Mouse (Mus musculus): ENCODE results near the gene Gfod1. TPM values are rescaled to one million over a fixed set of nuclear protein-coding genes. Genes with fewer than 3 reads are reported as not detected.

Gfod1 gene
- polyA plus RNA-seq, 1 experiment, result 10.4 TPM

DNA sequence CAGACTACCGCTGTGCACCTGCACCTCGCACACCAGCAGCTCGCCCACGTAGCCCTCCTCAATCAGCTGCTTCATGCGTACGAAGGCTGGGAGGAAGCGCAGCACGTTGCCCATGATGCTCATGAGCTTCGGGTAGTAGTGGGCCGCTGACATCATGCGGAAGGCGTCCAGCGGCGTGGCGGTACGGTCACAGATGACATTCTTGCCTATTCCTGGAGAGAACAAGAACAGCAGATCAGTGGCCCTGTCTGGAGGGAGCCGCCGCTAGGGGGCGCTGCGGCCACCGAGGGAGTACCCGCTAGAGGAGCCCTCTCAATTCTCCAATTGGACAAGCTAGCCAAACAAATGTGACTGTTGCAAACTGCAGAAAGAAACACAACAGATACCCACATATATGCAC lies 102.9 kb downstream of the Gfod1 start:
- H3K4me3 ChIP-seq (replicated peaks; ENCODE audit: control insufficient read depth, low read depth, low read length), result no peak overlapping the region
- 67% methylated on average over 22 of the region's 22 CpGs for WGBS
- H3K27ac ChIP-seq (ENCODE audit: control insufficient read depth, insufficient read depth, low read depth, low read length, poor library complexity), result no peak overlapping the region; the same call in 1 of the 2 replicates
- H3K4me1 ChIP-seq (ENCODE audit: control insufficient read depth, insufficient read depth, low read length), result peaks cover 3% of the 10 kb centered on the region; the same call in 1 of the 2 replicates
- TF ChIP-seq POLR2A (IDR thresholded peaks at IDR 0.05; ENCODE audit: borderline replicate concordance, control insufficient read depth, low read depth, low read length), result no peak
- TF ChIP-seq CTCF (IDR thresholded peaks at IDR 0.05; ENCODE audit: control insufficient read depth, insufficient read depth, low read length), result peak; percentile 67

DNA sequence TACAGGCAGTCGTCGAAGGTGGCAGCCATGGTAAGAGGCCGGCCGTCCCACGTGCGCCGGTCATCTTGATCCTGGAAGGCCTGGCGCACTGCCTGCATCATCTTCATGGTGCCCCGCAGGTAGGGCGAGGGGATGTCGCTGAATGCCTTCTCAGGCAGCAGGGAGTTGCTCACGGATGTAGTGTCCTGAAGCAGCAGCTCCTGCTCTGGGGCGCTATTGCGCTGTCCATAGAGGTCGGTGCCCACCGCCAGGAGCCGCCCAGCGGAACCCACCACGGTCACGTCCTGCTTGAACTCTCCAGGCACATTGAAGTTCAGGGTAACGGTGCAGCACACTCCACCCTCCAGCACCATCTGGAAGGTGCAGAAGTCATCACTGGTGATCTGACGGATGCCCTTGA lies 103.5 kb downstream of the Gfod1 start:
- H3K4me1 ChIP-seq (ENCODE audit: control insufficient read depth, insufficient read depth, low read length), result peaks cover 3% of the 10 kb centered on the region; the same call in 1 of the 2 replicates

DNA sequence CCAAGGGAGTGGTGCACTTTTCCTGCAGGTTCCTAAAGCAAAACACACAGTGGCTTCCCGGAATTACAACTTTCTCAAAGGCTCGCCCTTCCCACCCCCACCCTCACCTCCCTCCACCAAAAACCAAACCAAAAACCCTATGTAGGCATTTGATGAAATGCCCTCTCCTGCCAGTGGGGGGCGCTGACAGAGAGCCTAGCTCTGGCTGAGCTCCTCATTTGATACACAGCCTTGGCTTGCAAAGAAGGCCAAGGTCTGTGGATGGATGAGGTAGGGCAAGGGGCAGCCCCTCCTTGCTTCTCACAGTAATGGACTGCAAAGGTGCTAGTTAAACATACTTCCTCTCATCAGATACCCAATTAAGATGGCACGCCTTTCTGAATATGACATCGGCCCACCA lies 104.2 kb downstream of the Gfod1 start:
- H3K4me1 ChIP-seq (ENCODE audit: control insufficient read depth, insufficient read depth, low read length), result peaks cover 3% of the 10 kb centered on the region; the same call in 1 of the 2 replicates
- WGBS, result 47% methylated on average over 5 of the region's 5 CpGs
- peak overlapping the region; percentile 20; the same call in 1 of the 2 replicates for H3K27ac ChIP-seq (ENCODE audit: control insufficient read depth, insufficient read depth, low read depth, low read length, poor library complexity)
- no peak overlapping the region for H3K4me3 ChIP-seq (replicated peaks; ENCODE audit: control insufficient read depth, low read depth, low read length)
- peak; percentile 75 for TF ChIP-seq CTCF (IDR thresholded peaks at IDR 0.05; ENCODE audit: control insufficient read depth, insufficient read depth, low read length)
- TF ChIP-seq POLR2A (IDR thresholded peaks at IDR 0.05; ENCODE audit: borderline replicate concordance, control insufficient read depth, low read depth, low read length), result no peak

More for the DNA sequence above, 103.5 kb downstream of the Gfod1 start:
- 91% methylated on average over 22 of the region's 22 CpGs for WGBS
- no peak for TF ChIP-seq POLR2A (IDR thresholded peaks at IDR 0.05; ENCODE audit: borderline replicate concordance, control insufficient read depth, low read depth, low read length)
- no peak for TF ChIP-seq CTCF (IDR thresholded peaks at IDR 0.05; ENCODE audit: control insufficient read depth, insufficient read depth, low read length)
- no peak overlapping the region for H3K27ac ChIP-seq (ENCODE audit: control insufficient read depth, insufficient read depth, low read depth, low read length, poor library complexity)
- no peak overlapping the region for H3K4me3 ChIP-seq (replicated peaks; ENCODE audit: control insufficient read depth, low read depth, low read length)

DNA sequence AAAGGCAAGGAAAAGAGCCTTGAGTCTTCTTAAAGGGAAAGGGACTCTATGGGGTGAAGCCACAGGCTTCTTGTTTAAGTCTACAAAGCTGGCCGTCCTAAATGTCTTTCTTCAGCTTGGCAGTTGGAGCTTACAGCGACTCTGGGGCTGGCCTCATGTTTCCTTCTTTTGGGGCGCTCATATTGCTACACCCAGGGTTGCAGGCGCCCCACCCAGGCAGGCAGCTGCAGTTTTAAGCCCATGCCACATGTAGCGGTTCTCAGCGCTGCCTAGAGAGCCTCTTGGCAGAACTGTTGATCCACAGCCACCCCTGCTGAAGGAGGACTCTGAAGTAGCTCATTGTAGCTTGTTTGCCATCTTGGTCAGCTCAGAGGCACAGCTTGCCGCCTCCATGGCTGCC lies 104.7 kb downstream of the Gfod1 start:
- WGBS, result 33% methylated on average over 7 of the region's 7 CpGs
- Histone ChIP-seq H3K27ac (ENCODE audit: control insufficient read depth, insufficient read depth, low read depth, low read length, poor library complexity) (peak overlapping the region; percentile 20; the same call in 1 of the 2 replicates), H3K4me3 (replicated peaks; ENCODE audit: control insufficient read depth, low read depth, low read length) (no peak overlapping the region), H3K4me1 (ENCODE audit: control insufficient read depth, insufficient read depth, low read length) (peaks cover 3% of the 10 kb centered on the region; the same call in 1 of the 2 replicates)
- TF ChIP-seq CTCF (IDR thresholded peaks at IDR 0.05; ENCODE audit: control insufficient read depth, insufficient read depth, low read length) (no peak), POLR2A (IDR thresholded peaks at IDR 0.05; ENCODE audit: borderline replicate concordance, control insufficient read depth, low read depth, low read length) (no peak)

DNA sequence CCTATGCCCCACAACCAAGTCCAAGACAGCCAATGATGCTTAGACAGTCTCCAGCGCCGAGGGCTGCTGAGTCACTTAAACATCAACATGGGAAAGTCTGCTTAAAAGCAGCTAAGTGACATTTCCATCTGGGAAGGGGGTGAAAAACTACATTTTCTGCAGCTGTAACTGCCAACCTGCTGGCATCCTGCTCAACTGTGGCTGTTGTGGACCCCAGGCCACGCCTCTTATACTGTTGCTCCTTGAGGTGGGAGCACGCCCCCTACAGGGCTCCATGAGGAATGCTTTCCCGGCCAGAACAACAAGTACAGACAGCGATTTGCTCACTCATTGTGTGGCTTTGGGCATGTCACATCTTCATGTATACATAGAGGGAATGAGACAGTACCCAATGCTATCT lies 106.8 kb downstream of the Gfod1 start:
- Histone ChIP-seq H3K27ac (ENCODE audit: control insufficient read depth, insufficient read depth, low read depth, low read length, poor library complexity) (no peak overlapping the region), H3K4me3 (replicated peaks; ENCODE audit: control insufficient read depth, low read depth, low read length) (no peak overlapping the region), H3K4me1 (ENCODE audit: control insufficient read depth, insufficient read depth, low read length) (peaks cover 3% of the 10 kb centered on the region; the same call in 1 of the 2 replicates)
- TF ChIP-seq CTCF (IDR thresholded peaks at IDR 0.05; ENCODE audit: control insufficient read depth, insufficient read depth, low read length) (0 out of 2 replicates have a peak, but pooled peaks have one; percentile 1), POLR2A (IDR thresholded peaks at IDR 0.05; ENCODE audit: borderline replicate concordance, control insufficient read depth, low read depth, low read length) (no peak)
- 59% methylated on average over 6 of the region's 6 CpGs for WGBS

DNA sequence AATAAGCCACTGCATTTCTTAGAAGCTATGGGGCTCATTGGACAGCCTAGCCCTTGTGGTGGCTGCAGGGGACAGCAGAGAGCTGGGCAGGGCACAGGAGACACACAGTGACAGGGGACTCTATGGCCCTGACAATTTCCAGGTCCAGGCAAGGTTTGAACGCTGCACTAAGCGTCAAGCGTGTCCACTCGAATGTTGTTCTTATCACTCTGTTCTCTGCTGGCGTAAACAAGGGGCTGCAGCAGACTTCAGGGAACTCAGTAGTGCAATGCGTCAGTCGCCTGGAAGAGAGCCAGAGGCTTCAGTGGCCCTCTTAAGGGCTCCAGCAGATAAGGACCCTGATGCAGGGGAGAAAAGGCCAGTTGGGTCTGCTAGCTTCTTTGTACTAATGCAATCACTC lies 108.0 kb downstream of the Gfod1 start:
- Histone ChIP-seq H3K27ac (ENCODE audit: control insufficient read depth, insufficient read depth, low read depth, low read length, poor library complexity) (peak overlapping the region; percentile 22), H3K4me3 (replicated peaks; ENCODE audit: control insufficient read depth, low read depth, low read length) (no peak overlapping the region), H3K4me1 (ENCODE audit: control insufficient read depth, insufficient read depth, low read length) (peaks cover 7% of the 10 kb centered on the region)
- TF ChIP-seq POLR2A (IDR thresholded peaks at IDR 0.05; ENCODE audit: borderline replicate concordance, control insufficient read depth, low read depth, low read length) (no peak), CTCF (IDR thresholded peaks at IDR 0.05; ENCODE audit: control insufficient read depth, insufficient read depth, low read length) (no peak)
- WGBS, result 39% methylated on average over 7 of the region's 7 CpGs

DNA sequence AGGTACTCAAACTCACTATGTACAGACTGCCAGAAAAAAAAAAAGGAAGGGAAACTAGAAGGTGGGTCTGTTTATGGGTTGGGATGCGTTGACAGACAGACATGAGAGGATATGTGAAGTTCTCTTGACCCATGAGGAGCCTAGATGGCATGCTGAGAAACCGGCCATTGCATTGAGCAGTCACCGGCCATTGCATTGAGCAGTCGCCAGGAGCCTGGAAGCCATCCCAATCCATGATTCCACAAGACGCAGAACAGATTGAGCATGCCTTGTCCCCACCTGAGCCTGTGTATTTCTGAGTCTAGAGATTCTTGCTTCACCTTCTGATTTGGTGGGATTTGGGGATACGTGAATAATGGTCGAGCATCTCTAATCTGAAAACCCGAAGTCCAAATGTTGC lies 110.0 kb downstream of the Gfod1 start:
- Histone ChIP-seq H3K4me1 (ENCODE audit: control insufficient read depth, insufficient read depth, low read length) (peaks cover 6% of the 10 kb centered on the region), H3K4me3 (replicated peaks; ENCODE audit: control insufficient read depth, low read depth, low read length) (no peak overlapping the region), H3K27ac (ENCODE audit: control insufficient read depth, insufficient read depth, low read depth, low read length, poor library complexity) (no peak overlapping the region)
- no peak for TF ChIP-seq CTCF (IDR thresholded peaks at IDR 0.05; ENCODE audit: control insufficient read depth, insufficient read depth, low read length)
- TF ChIP-seq POLR2A (IDR thresholded peaks at IDR 0.05; ENCODE audit: borderline replicate concordance, control insufficient read depth, low read depth, low read length), result no peak
- WGBS, result 82% methylated on average over 8 of the region's 8 CpGs

DNA sequence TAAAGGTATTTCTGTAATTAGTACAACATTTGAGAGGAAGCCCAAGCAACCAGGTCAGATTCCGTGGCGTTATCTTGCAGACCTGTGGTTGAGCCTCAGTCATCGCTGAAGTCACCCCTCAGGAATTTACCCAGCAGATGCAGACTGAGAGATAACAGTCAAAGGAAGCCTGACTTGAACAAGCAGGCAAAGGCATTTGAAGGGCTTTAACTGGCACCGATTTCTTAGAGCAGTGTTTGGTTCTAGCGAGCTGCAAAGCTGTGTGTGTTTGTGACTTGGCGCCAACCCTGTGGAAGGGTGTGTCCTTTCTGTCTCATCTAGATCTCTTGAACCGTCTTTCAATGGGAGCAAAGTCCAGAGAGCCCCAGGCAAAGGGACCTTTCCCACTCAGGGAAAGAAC lies 110.7 kb downstream of the Gfod1 start:
- TF ChIP-seq POLR2A (IDR thresholded peaks at IDR 0.05; ENCODE audit: borderline replicate concordance, control insufficient read depth, low read depth, low read length) (no peak), CTCF (IDR thresholded peaks at IDR 0.05; ENCODE audit: control insufficient read depth, insufficient read depth, low read length) (no peak)
- Histone ChIP-seq H3K4me3 (replicated peaks; ENCODE audit: control insufficient read depth, low read depth, low read length) (no peak overlapping the region), H3K27ac (ENCODE audit: control insufficient read depth, insufficient read depth, low read depth, low read length, poor library complexity) (no peak overlapping the region), H3K4me1 (ENCODE audit: control insufficient read depth, insufficient read depth, low read length) (peaks cover 6% of the 10 kb centered on the region)
- 10% methylated on average over 7 of the region's 7 CpGs for WGBS

DNA sequence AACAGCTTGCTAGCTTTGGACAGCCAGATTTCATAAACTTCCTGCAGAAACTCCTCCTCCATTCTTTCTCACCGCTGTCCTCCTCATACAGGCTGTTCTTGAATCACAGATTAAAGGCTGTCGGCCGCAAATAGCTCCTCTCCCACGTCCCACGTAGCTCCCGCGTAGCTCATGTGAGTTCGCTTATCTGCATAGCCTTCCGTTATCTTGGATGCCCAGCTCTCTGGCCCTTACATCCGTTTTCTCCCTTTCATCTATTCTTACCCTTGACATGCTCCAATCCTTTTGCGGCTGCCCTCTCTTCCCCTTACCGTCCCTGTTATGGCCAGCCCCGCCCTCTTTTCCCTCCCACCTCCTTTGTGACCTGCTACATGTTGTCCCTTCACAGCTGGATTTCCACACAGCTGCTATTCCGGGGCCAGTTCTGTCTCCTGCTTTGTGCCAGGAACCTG lies 112.2 kb downstream of the Gfod1 start:
- peak overlapping the region; percentile 26 for H3K4me3 ChIP-seq (replicated peaks; ENCODE audit: control insufficient read depth, low read depth, low read length)

More for the DNA sequence above, 112.2 kb downstream of the Gfod1 start:
- TF ChIP-seq CTCF (IDR thresholded peaks at IDR 0.05; ENCODE audit: control insufficient read depth, insufficient read depth, low read length), result no peak
- TF ChIP-seq POLR2A (IDR thresholded peaks at IDR 0.05; ENCODE audit: borderline replicate concordance, control insufficient read depth, low read depth, low read length), result no peak
- Histone ChIP-seq H3K4me1 (ENCODE audit: control insufficient read depth, insufficient read depth, low read length) (peaks cover 6% of the 10 kb centered on the region), H3K27ac (ENCODE audit: control insufficient read depth, insufficient read depth, low read depth, low read length, poor library complexity) (no peak overlapping the region; the same call in 1 of the 2 replicates)
- WGBS, result under 1% methylated on average over 14 of the region's 14 CpGs

Measured in bone marrow, adult 2 months (tissue).